Mouse (Mus musculus): Measurements from ENCODE around the gene Tk2.

GRCm38 (mm10) chr8:104253016-104253415 lies 4.7 kb upstream of the Tk2 start:
- peak; percentile 59 for TF ChIP-seq CTCF (IDR thresholded peaks at IDR 0.05)
- no peak for TF ChIP-seq EP300 (IDR thresholded peaks at IDR 0.05)
